Mouse (Mus musculus): ENCODE measurements around the gene Dynlt1f.
"Not testable (repeated sequence)": the region's sequence is repeated elsewhere in the genome, so short reads cannot be mapped to it uniquely, and the experiment has no call there.

The Dynlt1f gene

DNA sequence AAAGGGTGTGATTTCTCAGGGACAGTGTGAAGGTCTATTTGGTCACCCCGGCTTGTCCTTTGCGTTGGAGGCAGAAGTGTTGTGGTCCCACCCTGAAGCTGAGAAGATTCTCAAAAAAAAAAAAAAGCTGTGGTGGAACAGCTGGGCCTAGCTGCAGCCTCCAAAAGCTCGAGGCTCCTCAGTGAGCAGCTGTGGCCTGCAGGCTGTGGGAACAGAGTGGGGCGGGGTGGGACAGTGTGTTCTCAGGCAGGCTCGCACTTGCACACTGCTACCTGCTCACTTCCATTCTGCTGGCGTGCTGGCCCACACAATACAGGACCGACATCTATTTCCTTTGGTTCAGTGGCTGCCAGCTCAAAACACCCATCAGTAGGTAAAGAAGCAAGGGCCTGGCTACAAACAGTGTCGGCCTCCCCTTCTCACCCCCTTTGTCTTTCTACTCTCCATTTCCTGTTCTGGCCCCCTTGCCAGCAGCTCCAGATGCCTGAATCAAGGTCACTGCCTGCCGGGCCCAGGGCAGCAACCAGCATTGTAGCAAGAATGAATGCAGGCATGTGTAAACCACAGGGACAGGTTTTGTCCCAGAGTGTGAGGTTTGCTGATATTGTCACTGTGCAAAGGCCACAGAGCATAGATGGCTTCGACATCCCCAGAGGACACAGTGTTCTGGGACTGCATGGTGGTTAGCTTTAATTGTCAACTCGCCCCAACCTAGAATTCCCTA lies 5.6 kb upstream of the Dynlt1f start:
- DNase-seq (ENCODE audit: low spot score in 2 of 2) = peak; percentile 64 to 69

GRCm38 (mm10) chr17:6660589-6660988 lies 4.9 kb upstream of the Dynlt1f start:
- DNase-seq (ENCODE audit: low spot score in 2 of 2) = peak; percentile 47 to 52

DNA sequence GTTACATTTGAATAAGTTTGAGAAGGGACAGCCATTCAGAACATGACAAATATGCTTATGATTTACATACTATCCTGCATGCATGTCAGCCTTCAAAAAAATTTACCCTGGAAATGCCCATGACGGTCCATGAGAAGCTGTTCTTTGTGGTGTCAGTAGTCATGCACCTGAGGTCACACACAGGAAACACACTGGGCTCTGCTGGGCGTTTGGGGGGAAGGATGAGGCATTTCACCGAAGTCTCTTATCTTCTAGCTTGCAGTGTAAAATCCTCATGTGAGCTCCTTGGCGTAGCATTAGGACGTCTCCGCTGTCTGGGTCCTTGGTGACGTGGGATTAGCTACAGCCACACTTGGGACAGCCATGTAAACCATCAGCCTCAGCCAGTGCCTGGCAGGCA lies 3.1 kb upstream of the Dynlt1f start, which contains the start of gene Sytl3:
Gene Sytl3 (plus strand): TSS at position 293 of the 400 bp plus-strand sequence.
- not testable (repeated sequence) for DNase-seq (ENCODE audit: low spot score in 2 of 2)

DNA sequence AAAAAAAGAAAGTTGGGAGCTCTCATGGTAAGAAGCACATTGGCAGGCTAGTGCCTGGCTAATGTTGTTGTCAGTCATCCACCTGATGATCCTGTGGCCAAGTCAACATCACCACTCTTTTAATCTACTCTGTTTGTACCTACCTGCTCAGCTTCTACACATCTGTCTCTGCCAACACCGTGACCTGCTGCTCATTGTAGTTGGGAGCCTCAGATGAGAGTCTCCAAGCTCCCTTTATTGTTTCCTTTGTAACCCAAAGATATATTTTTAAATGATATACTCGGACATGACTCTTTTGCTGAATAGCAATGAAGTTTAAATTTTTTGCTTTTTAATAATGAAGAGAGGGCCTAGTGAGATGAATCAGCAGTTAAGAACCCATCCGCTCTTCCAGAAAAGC lies 771 bp upstream of the Dynlt1f start:
- not testable (repeated sequence) for DNase-seq (ENCODE audit: low spot score in 2 of 2)

DNA sequence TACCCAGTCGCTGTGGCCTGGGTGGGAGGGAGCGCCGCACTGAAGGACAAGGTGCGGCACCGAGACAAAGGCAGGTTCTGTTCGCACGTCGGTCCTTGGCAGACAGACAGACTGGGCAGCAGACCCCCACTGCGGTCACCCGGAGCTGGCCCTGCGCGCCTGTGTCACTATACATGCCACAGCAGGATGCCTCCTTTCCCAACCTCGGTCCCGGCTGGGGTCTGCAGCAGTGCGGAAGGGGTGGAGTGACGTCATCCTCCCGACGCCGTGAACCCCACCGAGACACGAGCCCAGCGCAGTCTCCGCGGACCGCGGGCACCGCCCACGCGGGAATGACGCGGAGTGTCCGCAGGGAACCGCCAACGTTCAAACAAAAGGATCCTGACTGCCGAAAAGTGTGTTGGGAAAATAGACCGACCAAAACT lies 601 bp downstream of the Dynlt1f start:
- peak; percentile 64 to 75 for DNase-seq (ENCODE audit: low spot score in 2 of 2)

DNA sequence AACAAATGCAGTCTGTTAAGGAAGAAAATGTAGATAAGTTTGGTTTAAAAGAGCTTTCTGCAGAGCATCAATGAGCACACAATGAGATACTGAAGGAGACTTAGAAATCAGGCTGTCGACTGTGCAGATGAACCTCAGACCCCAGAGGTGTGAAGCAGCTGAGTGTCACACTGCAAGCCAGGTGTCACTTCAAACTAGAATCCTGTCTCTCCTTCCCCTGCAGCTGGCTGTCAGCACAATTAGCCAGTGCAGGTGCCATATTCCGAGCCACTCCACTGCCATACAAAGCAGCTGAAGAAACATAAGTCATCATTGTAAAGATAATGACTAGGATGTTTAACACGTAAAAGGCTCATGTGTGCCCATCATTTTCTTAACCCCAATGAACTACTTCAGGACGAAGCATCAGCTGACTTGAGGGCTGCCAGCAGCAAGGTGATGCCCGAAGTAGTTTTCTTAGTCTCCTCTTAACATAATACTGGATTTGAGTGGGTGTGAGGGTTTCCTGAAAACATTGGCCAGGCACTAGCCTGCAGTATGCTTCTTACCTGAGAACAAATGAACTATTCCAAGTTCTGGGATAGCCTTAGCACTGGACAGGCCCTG lies 2.3 kb downstream of the Dynlt1f start:
- not testable (repeated sequence) for DNase-seq (ENCODE audit: low spot score in 2 of 2)

- not testable (repeated sequence) for DNase-seq (ENCODE audit: low spot score in 2 of 2)
Observed at GRCm38 (mm10) chr17:6650904-6651565, 4.7 kb downstream of the Dynlt1f start.

DNA sequence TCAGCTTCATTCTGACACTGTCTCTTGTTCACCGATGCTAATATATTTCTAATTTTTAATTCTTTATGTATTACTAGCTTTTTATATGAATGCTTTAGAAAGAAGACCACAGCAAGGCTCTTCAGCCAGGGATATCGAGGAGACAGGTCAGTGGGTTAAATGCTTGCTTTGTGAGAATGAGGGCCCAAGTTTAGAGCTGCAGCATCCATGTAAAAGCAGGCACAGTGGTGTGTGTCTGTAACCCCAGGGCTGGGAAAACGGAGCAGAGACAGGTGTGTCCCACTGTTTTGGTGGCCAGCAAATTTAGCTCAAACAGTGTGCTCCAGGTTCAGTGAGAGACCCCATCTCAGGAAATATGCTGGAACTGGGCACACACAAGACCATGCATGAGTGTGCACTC lies 8.2 kb downstream of the Dynlt1f start:
- DNase-seq (ENCODE audit: low spot score in 2 of 2) = not testable (repeated sequence)

GRCm38 (mm10) chr17:6646841-6647240 lies 8.9 kb downstream of the Dynlt1f start:
- DNase-seq (ENCODE audit: low spot score in 2 of 2) = not testable (repeated sequence)

- DNase-seq (ENCODE audit: low spot score in 2 of 2) = not testable (repeated sequence)
Observed at GRCm38 (mm10) chr17:6645668-6646067, 10.0 kb downstream of the Dynlt1f start.

DNA sequence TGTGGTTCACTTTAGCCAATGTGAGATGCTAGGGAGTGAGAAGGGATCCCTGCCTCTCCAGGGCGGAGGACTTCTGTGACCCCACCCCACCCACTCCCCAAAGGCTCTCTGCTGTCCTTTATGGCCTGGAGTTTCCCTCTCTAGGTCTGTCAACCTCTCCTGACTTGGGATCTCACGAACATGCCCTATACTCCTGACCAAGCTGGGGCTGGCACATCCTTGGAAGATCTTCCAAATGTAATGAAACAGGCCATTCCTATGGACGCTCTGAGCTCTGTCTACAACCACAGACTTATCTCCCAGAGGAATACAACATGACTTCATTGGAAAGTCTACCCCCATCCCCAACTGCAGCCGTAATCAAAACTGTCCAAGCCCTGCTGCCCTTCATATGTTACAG lies 11.0 kb downstream of the Dynlt1f start:
- not testable (repeated sequence) for DNase-seq (ENCODE audit: low spot score in 2 of 2)

GRCm38 (mm10) chr17:6644210-6644609 lies 11.5 kb downstream of the Dynlt1f start:
- not testable (repeated sequence) for DNase-seq (ENCODE audit: low spot score in 2 of 2)

GRCm38 (mm10) chr17:6640771-6641429 lies 14.8 kb downstream of the Dynlt1f start:
- DNase-seq (ENCODE audit: low spot score in 2 of 2) = not testable (repeated sequence)

DNA sequence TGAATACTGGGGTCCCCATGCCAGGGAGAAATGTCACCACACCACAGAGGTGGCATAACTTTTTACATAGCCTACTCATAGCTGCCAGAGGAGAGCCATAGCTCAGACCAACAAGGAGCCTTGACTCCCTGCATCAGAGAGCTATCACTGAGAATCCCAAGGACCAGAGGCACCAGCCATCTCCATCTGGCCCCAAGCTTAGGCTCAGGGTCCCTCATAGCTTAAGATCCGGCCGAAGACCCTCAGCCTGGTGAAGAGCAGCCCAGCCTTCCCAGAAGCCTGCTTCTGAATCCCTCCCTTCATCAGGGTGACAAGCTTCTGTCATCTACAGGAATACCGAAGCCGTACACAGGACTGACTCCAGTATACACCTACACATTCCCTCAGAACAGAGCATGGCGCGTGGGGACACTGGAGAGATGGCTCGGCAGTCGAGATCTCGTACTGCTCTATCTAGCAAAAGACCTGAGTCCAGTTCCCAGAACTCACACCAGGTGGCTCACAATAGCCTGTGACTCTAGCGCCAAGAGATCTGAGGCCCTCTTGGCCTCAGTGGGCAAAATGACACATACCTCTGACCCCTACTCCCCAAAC lies 15.6 kb downstream of the Dynlt1f start:
- DNase-seq (ENCODE audit: low spot score in 2 of 2) = not testable (repeated sequence)

DNA sequence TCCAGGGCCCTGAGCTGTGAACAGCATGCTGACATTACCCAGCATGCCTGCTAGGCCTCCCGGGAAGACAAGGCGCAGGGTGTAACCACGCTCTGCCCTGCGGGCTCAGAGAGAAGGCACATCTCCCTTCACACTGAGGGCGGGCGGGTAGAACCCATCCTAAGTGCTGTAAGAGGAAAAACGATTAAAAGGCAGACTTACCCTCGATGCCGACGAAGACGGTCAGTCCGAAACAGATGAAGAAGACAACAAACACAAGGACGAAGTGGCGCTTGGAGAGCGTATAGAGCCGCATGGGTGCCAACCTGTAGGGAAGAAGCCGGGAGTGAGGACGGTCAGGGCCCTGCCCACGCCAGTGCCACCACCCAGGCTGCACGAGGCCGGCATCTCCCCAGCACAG lies 16.2 kb downstream of the Dynlt1f start:
- not testable (repeated sequence) for DNase-seq (ENCODE audit: low spot score in 2 of 2)

DNA sequence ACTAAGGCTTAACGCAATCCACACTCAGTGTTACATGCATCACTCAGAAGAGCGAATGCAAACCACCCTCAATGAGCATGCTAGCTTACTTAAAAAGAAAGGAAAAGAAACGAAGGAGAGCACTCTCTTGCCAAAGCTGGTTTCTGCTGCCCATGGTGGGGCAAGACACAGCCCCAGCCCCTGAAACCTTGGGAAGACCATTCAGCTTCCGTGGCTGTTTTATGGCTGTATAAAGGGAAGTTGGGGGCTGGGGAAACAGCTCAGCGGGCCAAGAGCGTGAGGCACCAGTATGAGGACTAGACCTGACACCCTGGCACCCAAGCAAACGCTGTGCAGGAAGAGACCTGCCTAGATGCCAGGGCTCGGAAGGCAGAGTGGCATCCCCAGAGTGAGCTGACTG lies 17.3 kb downstream of the Dynlt1f start:
- not testable (repeated sequence) for DNase-seq (ENCODE audit: low spot score in 2 of 2)

- not testable (repeated sequence) for DNase-seq (ENCODE audit: low spot score in 2 of 2)
Observed at GRCm38 (mm10) chr17:6637434-6637833, 18.3 kb downstream of the Dynlt1f start.

DNA sequence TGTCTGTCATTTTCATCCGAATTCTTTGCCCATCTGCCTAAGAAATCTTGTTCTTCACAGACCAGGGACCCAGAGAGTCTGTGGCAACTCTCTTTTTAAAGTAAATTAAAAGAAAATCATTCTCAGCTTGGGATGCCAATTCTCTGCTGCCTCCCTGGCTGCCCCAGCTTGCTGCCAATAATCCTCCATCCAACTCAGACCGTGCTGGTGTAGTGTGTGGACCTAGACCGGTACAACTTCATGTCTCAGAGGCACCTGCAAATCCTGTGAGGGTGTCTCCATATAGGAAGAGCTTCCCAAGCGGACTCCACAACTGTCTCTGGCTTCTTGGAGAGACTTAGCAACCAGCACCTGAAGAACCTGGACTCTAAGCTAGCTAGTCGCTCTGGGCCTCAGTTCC lies 18.8 kb downstream of the Dynlt1f start:
- DNase-seq (ENCODE audit: low spot score in 2 of 2) = no peak

DNA sequence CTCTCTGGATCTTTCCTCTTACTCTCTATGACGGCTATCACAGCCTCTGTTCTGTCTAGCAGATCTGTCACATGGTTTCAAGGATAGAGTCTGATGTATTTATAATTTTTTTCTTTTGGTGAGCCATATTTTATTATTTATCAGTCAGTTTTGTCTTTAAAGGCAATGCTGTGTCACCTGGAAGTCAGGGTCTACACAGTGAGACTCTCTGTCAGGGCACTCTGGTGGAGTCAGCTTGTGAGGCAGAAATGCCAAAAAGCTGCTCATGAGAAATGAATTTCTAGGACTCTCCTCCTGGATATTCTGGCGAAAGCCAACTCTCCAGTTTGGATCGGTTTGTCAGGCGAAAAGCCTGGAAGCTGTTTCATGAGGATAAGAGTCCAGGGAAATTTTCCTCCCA lies 19.9 kb downstream of the Dynlt1f start:
- DNase-seq (ENCODE audit: low spot score in 2 of 2) = not testable (repeated sequence)

- DNase-seq (ENCODE audit: low spot score in 2 of 2) = not testable (repeated sequence)
Observed at GRCm38 (mm10) chr17:6632850-6633249, 22.9 kb downstream of the Dynlt1f start.

- DNase-seq (ENCODE audit: low spot score in 2 of 2) = not testable (repeated sequence)
Observed at GRCm38 (mm10) chr17:6630398-6630797, 25.3 kb downstream of the Dynlt1f start.
